Mouse (Mus musculus) kidney, adult 18-20 months (tissue): ENCODE data around the gene Tnfaip3.

Source experiments
- DNase-seq: peaks from one replicate; pipeline ENCODE4 v3.0.0; 2021

Tnfaip3 gene

GRCm38 (mm10) chr10:19014381-19015256 is 838 bp downstream of the Tnfaip3 start:
- peak; percentile 42 for DNase-seq

- DNase-seq: no peak
Observed at GRCm38 (mm10) chr10:19013351-19013750, 2.1 kb downstream of the Tnfaip3 start.

DNA sequence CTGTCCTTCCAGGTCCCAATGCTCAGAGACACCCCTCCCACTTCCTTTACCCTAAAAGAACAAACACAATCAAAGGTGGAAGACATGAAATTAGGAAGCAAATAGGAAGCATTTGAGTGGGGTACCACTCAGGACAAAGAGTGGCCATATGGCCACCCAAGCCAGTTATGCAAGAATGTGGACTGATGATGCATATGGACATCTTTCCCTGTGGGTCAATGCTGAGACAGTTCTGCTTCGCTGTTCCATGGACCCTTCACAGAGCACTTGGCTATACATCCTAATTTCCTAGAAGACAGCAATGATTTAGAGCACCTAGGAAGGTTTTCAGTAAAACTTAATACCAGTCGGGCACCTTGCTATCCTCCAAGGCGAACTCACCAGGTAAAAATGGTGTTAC is 2.8 kb downstream of the Tnfaip3 start:
- no peak for DNase-seq

DNA sequence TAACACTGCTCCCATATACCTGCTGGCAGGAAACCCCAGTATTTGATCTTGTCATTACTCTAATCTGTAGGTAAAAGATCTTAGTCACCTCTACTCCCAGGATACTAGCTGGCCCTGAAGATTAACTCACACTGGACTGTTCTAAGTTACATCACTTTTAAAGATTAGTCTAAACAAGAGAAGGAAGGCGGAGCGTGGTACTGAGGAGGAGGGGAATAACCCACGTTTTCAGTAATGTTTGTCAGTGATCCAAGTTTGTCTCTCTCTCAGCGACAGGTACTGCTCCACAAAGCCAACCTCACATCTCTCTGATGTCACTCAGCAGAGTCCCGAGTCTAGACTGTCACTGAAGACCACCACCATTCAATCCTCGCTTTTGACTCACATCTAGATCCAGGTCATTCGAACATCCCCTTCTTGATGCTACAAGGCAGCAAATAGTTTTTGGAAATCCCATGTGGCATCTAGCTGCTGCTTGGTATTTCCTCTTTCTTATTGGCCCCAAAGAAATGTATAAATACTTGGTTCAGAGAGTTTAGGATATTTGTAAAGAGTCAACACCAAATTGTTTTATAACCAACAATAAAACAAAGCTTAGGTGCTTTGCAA is 3.5 kb downstream of the Tnfaip3 start:
- no peak for DNase-seq

- no peak for DNase-seq
Observed at GRCm38 (mm10) chr10:19010414-19010813, 5.0 kb downstream of the Tnfaip3 start.

GRCm38 (mm10) chr10:19009186-19009672 is 6.2 kb downstream of the Tnfaip3 start:
- peak; percentile 60 for DNase-seq

DNA sequence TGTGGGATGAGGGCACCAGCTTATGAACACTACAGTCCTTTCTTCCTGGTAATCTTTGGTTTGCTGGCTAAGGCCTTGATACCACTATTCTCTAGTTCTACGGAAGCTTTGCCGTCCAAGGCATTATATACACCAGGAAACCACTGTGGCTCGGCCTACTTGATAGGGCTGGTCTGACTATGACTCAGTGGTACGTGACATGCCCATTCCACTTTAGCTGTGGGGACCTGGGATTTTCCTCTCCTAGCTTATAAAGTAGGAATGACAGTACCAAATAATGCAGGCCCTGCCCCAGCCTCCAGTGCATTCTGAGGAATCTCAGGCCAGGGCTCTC is 6.9 kb downstream of the Tnfaip3 start:
- DNase-seq: no peak

GRCm38 (mm10) chr10:19007897-19008606 is 7.4 kb downstream of the Tnfaip3 start:
- no peak for DNase-seq

- DNase-seq: no peak
Observed at GRCm38 (mm10) chr10:19002091-19002785, 13.2 kb downstream of the Tnfaip3 start.

DNA sequence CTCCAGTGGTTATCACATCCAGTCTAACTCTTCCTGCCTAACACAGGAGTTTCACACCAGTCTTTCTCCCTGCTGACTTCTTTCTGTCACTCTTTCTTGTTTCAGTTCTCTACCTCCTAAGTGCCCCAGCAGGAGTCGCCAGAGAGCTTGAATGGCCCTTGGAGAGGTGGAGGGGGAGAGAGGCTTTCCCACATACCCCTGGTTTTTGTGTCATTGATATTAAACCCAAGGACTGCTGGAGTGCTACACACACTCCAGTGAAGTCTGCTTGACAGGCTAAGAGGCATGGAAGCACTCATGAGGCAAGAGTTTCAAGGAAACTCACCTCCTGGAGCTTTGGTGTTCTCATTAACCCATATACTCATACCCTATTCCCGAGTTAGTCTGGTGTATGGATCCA is 16.0 kb downstream of the Tnfaip3 start:
- no peak for DNase-seq

GRCm38 (mm10) chr10:18996331-18996730 is 19.1 kb downstream of the Tnfaip3 start:
- DNase-seq: no peak

- DNase-seq: peak; percentile 32
Observed at GRCm38 (mm10) chr10:18995465-18996261, 19.8 kb downstream of the Tnfaip3 start.

- DNase-seq: no peak
Observed at GRCm38 (mm10) chr10:18992971-18993370, 22.5 kb downstream of the Tnfaip3 start.

- DNase-seq: no peak
Observed at GRCm38 (mm10) chr10:18991057-18991456, 24.4 kb downstream of the Tnfaip3 start.

- no peak for DNase-seq
Observed at GRCm38 (mm10) chr10:18987907-18988199, 27.6 kb downstream of the Tnfaip3 start.

DNA sequence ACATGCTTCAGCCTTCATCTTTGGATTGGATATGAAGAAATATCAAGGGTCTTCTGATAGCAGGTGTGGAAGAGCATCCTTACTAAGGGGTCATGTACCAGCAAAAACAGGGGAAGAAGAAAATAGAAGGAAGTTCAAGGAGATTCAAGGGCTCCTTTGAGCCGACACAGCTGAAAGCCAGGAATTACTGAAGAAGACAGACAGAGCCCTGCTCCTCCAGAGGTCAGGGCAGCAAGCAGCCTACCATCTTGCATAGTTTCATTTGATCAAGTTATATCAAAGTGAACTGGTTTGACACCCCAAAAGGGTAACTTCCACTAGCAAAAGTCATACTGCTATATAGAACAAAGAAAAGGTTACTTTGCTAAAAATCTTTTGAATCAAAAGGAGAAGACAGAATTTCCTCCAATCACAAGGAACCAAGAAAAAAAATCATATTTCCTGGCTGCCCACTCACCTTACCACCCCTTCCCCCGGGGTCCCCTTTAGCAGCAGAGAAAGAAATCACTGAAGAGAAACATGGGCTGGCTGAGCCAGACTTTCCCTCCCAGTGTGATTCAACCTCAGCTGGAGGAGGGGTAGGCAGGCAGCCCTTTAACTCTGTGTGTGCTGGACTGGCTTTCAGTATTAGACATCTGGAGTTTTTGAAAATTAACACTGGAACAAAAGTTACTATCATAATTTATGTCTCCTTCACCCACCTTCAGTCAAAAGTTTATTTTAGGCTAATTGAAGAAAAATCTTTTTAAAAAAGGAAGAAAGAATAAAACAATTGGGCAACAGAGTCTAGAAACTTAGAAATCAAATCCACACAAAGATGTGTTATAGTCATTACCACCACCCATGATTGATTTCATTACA is 28.2 kb downstream of the Tnfaip3 start:
- DNase-seq: no peak

- no peak for DNase-seq
Observed at GRCm38 (mm10) chr10:18985516-18985915, 29.9 kb downstream of the Tnfaip3 start.

- no peak for DNase-seq
Observed at GRCm38 (mm10) chr10:18983514-18983913, 31.9 kb downstream of the Tnfaip3 start.

DNA sequence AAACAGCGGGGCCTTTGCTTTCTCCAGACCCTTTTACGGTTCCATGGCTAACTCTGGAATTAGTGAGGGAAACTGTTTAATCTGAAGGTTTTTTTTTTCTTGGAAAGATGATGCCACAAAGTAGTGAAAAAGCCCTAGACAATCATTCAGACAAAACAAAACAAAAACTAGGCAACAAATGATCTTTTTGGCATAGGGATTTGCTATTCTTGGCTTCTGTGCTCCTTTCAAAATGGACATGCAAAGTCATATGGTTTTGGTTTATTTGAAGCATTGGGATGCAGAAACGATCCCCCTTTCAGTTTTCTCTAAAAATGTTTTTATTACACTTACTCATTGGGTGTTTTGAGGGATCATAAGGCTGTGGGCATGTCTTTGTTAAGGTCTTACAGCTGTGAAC is 41.0 kb downstream of the Tnfaip3 start:
- DNase-seq: no peak

DNA sequence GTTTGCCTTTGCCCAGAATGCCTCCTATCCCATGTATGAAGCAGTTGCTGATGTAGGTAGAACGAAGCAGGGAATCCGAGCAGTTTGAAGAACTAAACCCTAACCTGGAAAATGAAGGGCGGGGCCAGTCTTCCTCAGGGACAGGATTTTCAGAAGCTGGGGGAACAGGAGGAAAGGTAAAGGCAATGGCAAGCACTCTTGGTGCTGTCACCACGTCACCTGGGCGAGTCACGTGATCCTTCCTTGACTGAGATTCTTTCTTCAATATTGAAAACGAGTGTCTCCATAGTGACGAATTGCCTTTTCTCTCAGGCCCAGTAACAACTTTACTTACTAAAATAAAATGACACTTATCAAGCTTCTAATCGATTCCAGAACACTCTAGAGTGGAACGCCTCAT is 48.6 kb downstream of the Tnfaip3 start:
- DNase-seq: no peak

DNA sequence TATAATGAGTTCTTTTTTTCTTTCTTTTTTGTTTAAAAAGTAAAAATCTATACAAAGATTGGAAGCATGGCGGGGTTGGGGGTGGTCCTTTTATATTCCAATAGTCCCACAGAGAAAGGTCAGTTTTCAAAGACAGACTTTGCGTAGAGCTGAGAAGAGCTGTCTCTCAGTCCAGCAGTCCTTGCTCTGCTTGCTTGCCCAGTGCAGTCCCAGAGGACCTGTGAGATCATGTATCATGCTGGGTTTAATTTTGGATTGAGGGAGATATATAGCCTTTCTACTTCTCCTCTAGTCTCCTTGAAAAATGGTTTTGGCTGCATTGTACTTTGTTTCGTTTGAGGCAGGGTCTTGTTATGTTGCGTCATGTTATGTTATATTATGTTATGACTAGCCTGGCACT is 49.9 kb downstream of the Tnfaip3 start:
- no peak for DNase-seq
